Mouse (Mus musculus): ENCODE results near the gene Rassf7. TPM values are rescaled to one million over a fixed set of nuclear protein-coding genes. Genes with fewer than 3 reads are reported as not detected.
A peak's percentile ranks its signal among the peaks of the same experiment; 100 is the strongest.

Gene Rassf7
- polyA plus RNA-seq, 1 experiment, result 1.4 TPM

- H3K4me3 ChIP-seq (ENCODE audit: insufficient read depth, low read depth, low read length), result no peak within 1 kb of the TSS
- H3K4me1 ChIP-seq (ENCODE audit: control insufficient read depth, insufficient read depth, insufficient read length, low read length), result peaks cover 5% of the 10 kb centered on the region
- H3K27ac ChIP-seq (replicated peaks; ENCODE audit: low read depth, low read length), result no peak within 1 kb of the TSS
Measured at GRCm38 (mm10) chr7:141213605-141214235, 1.9 kb upstream of the Rassf7 start, which contains the start of gene Lmntd2. Lmntd2 (minus strand) TSS chr7:141214080.

- no peak overlapping the region for H3K4me3 ChIP-seq (ENCODE audit: insufficient read depth, low read depth, low read length)
Measured at GRCm38 (mm10) chr7:141214310-141214709, 1.4 kb upstream of the Rassf7 start.

GRCm38 (mm10) chr7:141215880-141216733 is 447 bp downstream of the Rassf7 start:
- no peak overlapping the region for H3K27ac ChIP-seq (replicated peaks; ENCODE audit: low read depth, low read length)
- peaks cover 5% of the 10 kb centered on the region for H3K4me1 ChIP-seq (ENCODE audit: control insufficient read depth, insufficient read depth, insufficient read length, low read length)
- peak overlapping the region; percentile 62 for H3K4me3 ChIP-seq (ENCODE audit: insufficient read depth, low read depth, low read length)

More at GRCm38 (mm10) chr7:141214310-141214709, 1.4 kb upstream of the Rassf7 start:
- Histone ChIP-seq H3K27ac (replicated peaks; ENCODE audit: low read depth, low read length) (no peak overlapping the region), H3K4me1 (ENCODE audit: control insufficient read depth, insufficient read depth, insufficient read length, low read length) (peaks cover 5% of the 10 kb centered on the region)

- H3K4me1 ChIP-seq (ENCODE audit: control insufficient read depth, insufficient read depth, insufficient read length, low read length), result peaks cover 5% of the 10 kb centered on the region
- H3K27ac ChIP-seq (replicated peaks; ENCODE audit: low read depth, low read length), result no peak overlapping the region
- H3K4me3 ChIP-seq (ENCODE audit: insufficient read depth, low read depth, low read length), result no peak overlapping the region
Measured at GRCm38 (mm10) chr7:141216894-141217293, 1.2 kb downstream of the Rassf7 start.

- H3K4me1 ChIP-seq (ENCODE audit: control insufficient read depth, insufficient read depth, insufficient read length, low read length), result peaks cover 10% of the 10 kb centered on the region
- H3K4me3 ChIP-seq (ENCODE audit: insufficient read depth, low read depth, low read length), result no peak overlapping the region
Measured at GRCm38 (mm10) chr7:141217343-141218013, 1.8 kb downstream of the Rassf7 start.

GRCm38 (mm10) chr7:141218141-141218540 is 2.5 kb downstream of the Rassf7 start:
- Histone ChIP-seq H3K4me1 (ENCODE audit: control insufficient read depth, insufficient read depth, insufficient read length, low read length) (peaks cover 14% of the 10 kb centered on the region), H3K4me3 (ENCODE audit: insufficient read depth, low read depth, low read length) (no peak overlapping the region), H3K27ac (replicated peaks; ENCODE audit: low read depth, low read length) (no peak overlapping the region)

More at GRCm38 (mm10) chr7:141217343-141218013, 1.8 kb downstream of the Rassf7 start:
- H3K27ac ChIP-seq (replicated peaks; ENCODE audit: low read depth, low read length), result no peak overlapping the region

GRCm38 (mm10) chr7:141218557-141219133 is 3.0 kb downstream of the Rassf7 start:
- no peak overlapping the region for H3K4me3 ChIP-seq (ENCODE audit: insufficient read depth, low read depth, low read length)
- peaks cover 14% of the 10 kb centered on the region for H3K4me1 ChIP-seq (ENCODE audit: control insufficient read depth, insufficient read depth, insufficient read length, low read length)
- no peak overlapping the region for H3K27ac ChIP-seq (replicated peaks; ENCODE audit: low read depth, low read length)

- Histone ChIP-seq H3K4me1 (ENCODE audit: control insufficient read depth, insufficient read depth, insufficient read length, low read length) (peaks cover 14% of the 10 kb centered on the region), H3K4me3 (ENCODE audit: insufficient read depth, low read depth, low read length) (no peak overlapping the region), H3K27ac (replicated peaks; ENCODE audit: low read depth, low read length) (no peak overlapping the region)
Measured at GRCm38 (mm10) chr7:141219558-141220099, 4.0 kb downstream of the Rassf7 start.

- no peak overlapping the region for H3K27ac ChIP-seq (replicated peaks; ENCODE audit: low read depth, low read length)
- H3K4me1 ChIP-seq (ENCODE audit: control insufficient read depth, insufficient read depth, insufficient read length, low read length), result peaks cover 14% of the 10 kb centered on the region
- H3K4me3 ChIP-seq (ENCODE audit: insufficient read depth, low read depth, low read length), result no peak overlapping the region
Measured at GRCm38 (mm10) chr7:141220377-141220776, 4.7 kb downstream of the Rassf7 start.

- Histone ChIP-seq H3K27ac (replicated peaks; ENCODE audit: low read depth, low read length) (no peak overlapping the region), H3K4me3 (ENCODE audit: insufficient read depth, low read depth, low read length) (peak overlapping the region; percentile 43), H3K4me1 (ENCODE audit: control insufficient read depth, insufficient read depth, insufficient read length, low read length) (peaks cover 13% of the 10 kb centered on the region)
Measured at GRCm38 (mm10) chr7:141221249-141222125, 5.8 kb downstream of the Rassf7 start.

GRCm38 (mm10) chr7:141222126-141222467 is 6.4 kb downstream of the Rassf7 start:
- Histone ChIP-seq H3K4me1 (ENCODE audit: control insufficient read depth, insufficient read depth, insufficient read length, low read length) (peaks cover 9% of the 10 kb centered on the region), H3K27ac (replicated peaks; ENCODE audit: low read depth, low read length) (no peak overlapping the region; the same call in 1 of the 2 replicates), H3K4me3 (ENCODE audit: insufficient read depth, low read depth, low read length) (peak overlapping the region; percentile 37)

- no peak overlapping the region for H3K4me3 ChIP-seq (ENCODE audit: insufficient read depth, low read depth, low read length)
- no peak overlapping the region for H3K27ac ChIP-seq (replicated peaks; ENCODE audit: low read depth, low read length)
- peaks cover 9% of the 10 kb centered on the region for H3K4me1 ChIP-seq (ENCODE audit: control insufficient read depth, insufficient read depth, insufficient read length, low read length)
Measured at GRCm38 (mm10) chr7:141222696-141223215, 7.1 kb downstream of the Rassf7 start.

GRCm38 (mm10) chr7:141226535-141226934 is 10.9 kb downstream of the Rassf7 start:
- H3K27ac ChIP-seq (replicated peaks; ENCODE audit: low read depth, low read length), result no peak overlapping the region
- H3K4me1 ChIP-seq (ENCODE audit: control insufficient read depth, insufficient read depth, insufficient read length, low read length), result peaks cover 19% of the 10 kb centered on the region
- H3K4me3 ChIP-seq (ENCODE audit: insufficient read depth, low read depth, low read length), result no peak overlapping the region

- peaks cover 11% of the 10 kb centered on the region for H3K4me1 ChIP-seq (ENCODE audit: control insufficient read depth, insufficient read depth, insufficient read length, low read length)
- no peak overlapping the region for H3K4me3 ChIP-seq (ENCODE audit: insufficient read depth, low read depth, low read length)
- no peak overlapping the region for H3K27ac ChIP-seq (replicated peaks; ENCODE audit: low read depth, low read length)
Measured at GRCm38 (mm10) chr7:141227796-141228195, 12.1 kb downstream of the Rassf7 start.
